Mouse (Mus musculus) spleen, adult 10 weeks (tissue): ENCODE results near the gene Lrriq1. TPM values are rescaled to one million over a fixed set of nuclear protein-coding genes. Genes with fewer than 3 reads are reported as not detected.

Experiments used
- polyA plus RNA-seq: library from polyadenylated mRNA; stranded (reverse); fragments of 350-450 nt; fragmentation: Illumina TruSeq; extraction: RNeasy Lipid Tissue Mini Kit (QIAGEN cat#74804); gene quantifications from one replicate; pipeline ENCODE4 v1.2.3, GENCODE M21; 2015; ENCODE audit warnings: low replicate concordance; ENCODE audit not compliant: insufficient read depth

The Lrriq1 gene
- not detected for polyA plus RNA-seq

DNA sequence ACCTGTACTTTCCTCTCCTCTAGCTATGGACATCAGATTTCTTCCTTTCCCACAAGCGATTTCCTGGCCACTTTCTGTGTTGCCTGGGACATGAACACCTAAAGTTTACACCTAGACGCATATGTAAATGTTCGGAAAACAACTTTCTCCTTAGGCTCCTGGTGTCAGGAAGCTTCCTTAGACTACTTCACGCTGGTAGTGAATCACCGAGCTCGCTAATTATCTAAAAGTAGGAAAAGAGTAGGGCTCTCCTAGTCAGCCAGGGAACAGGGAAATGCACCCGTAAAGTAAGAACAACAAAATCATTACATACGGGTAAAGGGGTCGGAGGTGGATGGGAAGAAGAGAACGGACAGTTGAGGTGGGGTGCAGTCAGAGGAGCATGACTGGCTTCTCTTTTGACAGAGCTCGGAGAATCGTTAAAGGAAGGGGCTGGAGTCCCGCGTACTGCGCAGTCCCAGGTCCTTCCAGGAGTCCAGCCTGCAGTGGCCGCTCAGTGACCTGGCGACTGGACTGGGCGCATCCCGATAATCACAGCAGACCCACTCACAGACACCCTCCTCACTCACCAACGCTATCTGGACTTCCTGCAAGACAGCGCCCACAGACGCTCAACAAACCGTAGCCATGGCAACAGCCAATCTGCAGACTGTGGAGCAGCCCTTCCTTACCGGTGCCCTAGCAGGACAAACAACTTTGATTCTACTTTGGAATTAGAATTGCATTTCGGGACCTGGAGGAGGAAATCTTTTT is at the start of gene Lrriq1:
TSS of gene Lrriq1 (minus strand) at position 616 of the 753 bp plus-strand sequence.

DNA sequence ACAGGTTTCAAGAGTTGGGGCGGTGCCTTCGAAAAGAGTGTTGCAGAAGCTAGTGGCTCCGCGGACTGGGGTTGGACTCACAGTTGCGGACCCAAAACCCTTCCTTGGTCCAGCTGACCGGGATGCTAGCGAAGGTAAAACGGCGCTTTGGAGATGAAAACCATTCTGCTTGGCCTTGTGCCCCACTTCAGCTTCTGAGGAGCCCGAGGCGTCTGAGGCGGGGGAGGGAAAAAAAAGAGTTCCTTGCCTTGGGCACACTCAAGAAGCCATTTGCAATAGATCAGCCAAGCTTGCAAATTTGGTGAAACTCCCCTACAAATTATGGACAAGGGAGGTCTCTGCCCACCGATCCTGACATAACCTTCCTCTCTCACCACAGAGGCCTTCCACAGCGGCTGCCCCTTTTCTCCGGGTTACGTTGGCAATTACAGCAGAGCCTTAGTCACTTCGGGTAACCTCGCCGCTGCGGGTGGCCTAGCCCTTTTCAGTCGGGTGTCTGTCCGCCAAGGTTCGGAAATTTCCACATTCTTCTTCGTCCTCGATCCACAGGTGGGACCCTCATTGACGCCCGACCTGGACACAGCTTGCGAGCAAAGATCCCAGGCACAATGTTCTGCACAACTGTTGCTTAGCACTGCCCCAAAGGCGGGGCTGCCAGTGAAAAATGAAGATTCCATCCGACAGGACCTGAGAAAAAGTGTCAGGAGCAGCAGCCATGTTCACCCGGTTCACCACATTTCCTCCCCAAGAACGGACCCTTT is 206.2 kb downstream of the Lrriq1 start, which contains the start of gene Alx1:
TSS of gene Alx1 (minus strand) at position 486 of the 761 bp plus-strand sequence.

Other genes starting within 250 kb of the Lrriq1 start
- gene Alx1, start 206.1 kb downstream of the Lrriq1 start, polyA plus RNA-seq, result not detected
- 1.1 TPM for gene Slc6a15, start 131.5 kb upstream of the Lrriq1 start, polyA plus RNA-seq